Mouse (Mus musculus): ENCODE measurements around the gene Kpna2. TPM values are rescaled to one million over a fixed set of nuclear protein-coding genes. Genes with fewer than 3 reads are reported as not detected.

Kpna2 gene
- polyA plus RNA-seq, 1 experiment from 2014 or later: 411 TPM

Other genes starting within 250 kb of the Kpna2 start
- 74.9 and 75.5 TPM in 2 replicates for gene Pecam1, start 248.9 kb downstream of the Kpna2 start, polyA plus RNA-seq (2015; fragmentation: Nextera tagmentation; extraction: Ambion mirVana)
- 1.1 and 1.2 TPM in 2 replicates for gene Milr1, start 248.3 kb downstream of the Kpna2 start, polyA plus RNA-seq (2015; fragmentation: Nextera tagmentation; extraction: Ambion mirVana)
- gene Polg2, start 220.0 kb downstream of the Kpna2 start, polyA plus RNA-seq (2015; fragmentation: Nextera tagmentation; extraction: Ambion mirVana): 9.7 and 10.6 TPM in 2 replicates
- 369 and 372 TPM in 2 replicates for gene Ddx5, start 210.4 kb downstream of the Kpna2 start, polyA plus RNA-seq (2015; fragmentation: Nextera tagmentation; extraction: Ambion mirVana)
- 21.9 and 24.4 TPM in 2 replicates for gene Cep95, start 210.3 kb downstream of the Kpna2 start, polyA plus RNA-seq (2015; fragmentation: Nextera tagmentation; extraction: Ambion mirVana)
- gene Smurf2, start 78.8 kb downstream of the Kpna2 start, polyA plus RNA-seq (2015; fragmentation: Nextera tagmentation; extraction: Ambion mirVana): 11.9 and 13.7 TPM in 2 replicates
- 1.4 and 1.8 TPM in 2 replicates for gene 1810010H24Rik, start 26.1 kb upstream of the Kpna2 start, polyA plus RNA-seq (2015; fragmentation: Nextera tagmentation; extraction: Ambion mirVana)
- gene Bptf, start 132.6 kb upstream of the Kpna2 start, polyA plus RNA-seq (2015; fragmentation: Nextera tagmentation; extraction: Ambion mirVana): 27.7 and 35.2 TPM in 2 replicates
- 61.3 and 63.0 TPM in 2 replicates for gene Nol11, start 189.8 kb upstream of the Kpna2 start, polyA plus RNA-seq (2015; fragmentation: Nextera tagmentation; extraction: Ambion mirVana)